Mouse (Mus musculus) megakaryocyte, adult 5-6 weeks (primary cell): ENCODE data around the gene Gm11027. TPM values are rescaled to one million over a fixed set of nuclear protein-coding genes. Genes with fewer than 3 reads are reported as not detected.

Experiments
- total RNA-seq, 2 experiments: library from RNA; stranded (forward) in 1 of 2; stranded (reverse) in 1 of 2; fragments of 153-499, 151-499 nt in 1 of 2; fragments of 221-1000, 200-1000 nt in 1 of 2; gene quantifications; 2 replicates each; pipeline versions ENCODE4 v1.2.3 to v1.2.4; 2015 to 2017

Gm11027 gene
- total RNA-seq, 2 experiments from 2014 or later: not detected

Other genes with a start within 250 kb of the Gm11027 start
- 54.7 and 57.5 TPM in 2 replicates for gene Zfp386, start 227.7 kb upstream of the Gm11027 start, total RNA-seq (2015)
- gene Zfp386, start 227.7 kb upstream of the Gm11027 start, total RNA-seq (2017): 37.5 and 51.5 TPM in 2 replicates
- 0.31 and 1.4 TPM in 2 replicates for gene Vipr2, start 197.7 kb upstream of the Gm11027 start, total RNA-seq (2015)
- gene Vipr2, start 197.7 kb upstream of the Gm11027 start, total RNA-seq (2017): 0.07 TPM in 1 of 2 replicates, not detected in the other
- 0.27 TPM in 1 of 2 replicates, not detected in the other for gene Wdr60, start 12.4 kb upstream of the Gm11027 start, total RNA-seq (2015)
- 0.40 and 0.94 TPM in 2 replicates for gene Wdr60, start 12.4 kb upstream of the Gm11027 start, total RNA-seq (2017)
- gene Esyt2, start 5.8 kb downstream of the Gm11027 start, total RNA-seq (2015): 44.7 and 46.6 TPM in 2 replicates
- 49.9 and 65.6 TPM in 2 replicates for gene Esyt2, start 5.8 kb downstream of the Gm11027 start, total RNA-seq (2017)
- 67.6 and 80.3 TPM in 2 replicates for gene Ncapg2, start 130.0 kb downstream of the Gm11027 start, total RNA-seq (2015)
- gene Ncapg2, start 130.0 kb downstream of the Gm11027 start, total RNA-seq (2017): 102 and 135 TPM in 2 replicates
- gene Ptprn2, start 210.3 kb downstream of the Gm11027 start, total RNA-seq (2015): not detected in 2 replicates
- not detected in 2 replicates for gene Ptprn2, start 210.3 kb downstream of the Gm11027 start, total RNA-seq (2017)